Mouse (Mus musculus): Measurements from ENCODE around the gene Man2b1.
"Not testable (repeated sequence)": the region's sequence is repeated elsewhere in the genome, so short reads cannot be mapped to it uniquely, and the experiment has no call there.

Gene Man2b1

DNA sequence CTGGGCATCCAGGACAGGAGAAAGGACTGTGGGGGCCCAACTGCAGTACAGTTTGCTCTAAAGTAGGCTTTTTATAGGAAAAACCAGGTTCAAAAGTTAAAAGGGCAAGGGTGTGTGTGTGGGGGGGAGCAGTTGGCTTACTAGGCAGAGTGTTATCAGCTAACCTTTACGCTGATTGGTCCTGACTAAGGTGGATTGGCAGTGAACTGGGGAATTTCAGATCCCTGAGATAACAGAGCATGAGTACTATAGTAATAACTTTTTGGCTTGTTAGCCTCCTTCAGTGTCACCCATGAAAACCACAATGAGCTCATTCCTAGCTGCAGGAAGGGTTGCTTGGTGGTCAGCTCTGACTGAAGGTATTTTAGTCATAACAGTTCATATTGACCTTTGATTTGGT lies 49.3 kb downstream of the Man2b1 start:
- DNase-seq, result no peak

DNA sequence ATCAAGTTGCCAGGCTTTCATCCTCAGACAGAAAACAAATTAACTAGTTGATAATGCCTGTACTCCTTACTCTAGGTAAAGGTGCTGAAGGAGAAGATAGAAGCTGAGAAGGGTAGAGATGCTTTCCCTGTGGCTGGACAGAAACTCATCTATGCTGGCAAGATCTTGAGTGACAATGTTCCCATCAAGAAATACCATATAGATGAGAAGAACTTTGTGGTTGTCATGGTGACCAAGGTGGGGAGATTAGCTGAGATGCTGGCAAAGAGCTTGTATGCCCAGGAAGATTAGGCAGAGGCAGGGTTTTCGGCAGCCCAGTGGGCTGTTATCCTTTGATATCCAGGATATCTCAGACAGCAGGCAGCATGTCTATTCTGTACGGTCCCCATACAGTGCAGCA lies 52.6 kb downstream of the Man2b1 start:
- not testable (repeated sequence) for DNase-seq

DNA sequence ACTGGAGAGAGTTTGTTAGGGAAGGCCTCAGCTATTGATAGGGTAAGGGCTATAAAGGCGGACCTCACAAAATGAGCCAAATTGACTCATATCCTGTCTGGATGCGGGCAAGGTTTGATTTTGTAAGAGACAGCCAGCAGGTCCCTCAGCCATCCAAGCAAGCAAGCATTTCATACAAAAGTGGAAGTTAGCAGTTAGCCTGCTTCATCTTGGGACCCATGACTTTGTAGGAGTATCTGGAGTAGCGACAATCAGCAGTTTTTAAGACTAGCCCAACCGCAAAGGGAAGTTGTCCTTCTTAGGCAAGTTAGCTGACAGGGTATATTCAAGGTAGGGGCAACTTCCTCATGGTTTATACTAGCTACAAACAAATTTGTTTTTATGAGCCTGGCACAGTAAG lies 59.4 kb downstream of the Man2b1 start:
- DNase-seq, result no peak
